In the genomic region with DNA sequence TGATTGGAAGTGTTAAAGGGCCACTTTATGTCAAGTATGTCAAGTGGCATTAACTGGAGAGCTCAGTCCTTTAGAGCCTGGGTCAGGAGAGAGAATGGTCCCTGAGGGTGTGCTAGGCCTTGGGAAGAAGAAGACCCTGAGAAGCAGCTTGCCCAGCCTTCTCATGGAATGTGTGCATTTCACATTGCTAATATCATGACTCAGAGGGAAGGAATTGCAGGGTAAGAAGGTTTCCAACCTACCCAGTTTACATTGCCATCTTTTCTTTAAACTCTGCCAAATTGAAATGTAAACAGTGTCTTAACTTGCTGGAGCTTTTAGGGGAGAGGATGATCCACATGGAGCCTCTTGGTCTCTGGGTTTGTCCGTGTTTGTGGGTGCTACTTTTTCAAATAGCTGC, we compare ENCODE assay signal across 30 mouse cellular contexts.
DNase-seq lines count a peak whose midpoint lies in the region; ATAC-seq and TF ChIP-seq lines count a peak whose summit lies in the region.
"Had no signal": no experiment of that assay in that cellular context is flagged by ENCODE, and none has a peak within 500 bp of the region (broad histone marks: within the 10 kb centered on the region; RNA-seq: fewer than 3 reads in every experiment).

No protein-coding gene starts in this region.

- H3K36me3 ChIP-seq in intestine, embryonic 14.5 days (ENCODE audit: control insufficient read depth, insufficient read depth, low read length), result no peaks in the 10 kb centered on the region
- no peaks in the 10 kb centered on the region for H3K36me3 ChIP-seq in intestine, postnatal 0 days (ENCODE audit: control insufficient read depth, insufficient read depth)
- no peaks in the 10 kb centered on the region for H3K36me3 ChIP-seq in lung, embryonic 16.5 days (ENCODE audit: control insufficient read depth, insufficient read depth, low read length)
- no peaks in the 10 kb centered on the region for H3K36me3 ChIP-seq in embryonic facial prominence, embryonic 14.5 days (ENCODE audit: control insufficient read depth, insufficient read depth, low read length)
- H3K36me3 ChIP-seq in stomach, postnatal 0 days (ENCODE audit: control insufficient read depth, insufficient read depth, low read length), result no peaks in the 10 kb centered on the region
- H3K36me3 ChIP-seq: heart, embryonic 10.5 days; heart, embryonic 15.5 days; hindbrain, embryonic 12.5 days; liver, embryonic 13.5 days; midbrain, embryonic 10.5 days had no signal

- no peak for TF ChIP-seq EP300 in stomach, postnatal 0 days (optimal IDR thresholded peaks at IDR 0.05)

- H3K27me3 ChIP-seq in intestine, embryonic 14.5 days (replicated peaks; ENCODE audit: control insufficient read depth, insufficient read depth, low read length), result no peaks in the 10 kb centered on the region
- no peaks in the 10 kb centered on the region for H3K27me3 ChIP-seq in intestine, postnatal 0 days (replicated peaks; ENCODE audit: control insufficient read depth, insufficient read depth, low read length)
- no peaks in the 10 kb centered on the region for H3K27me3 ChIP-seq in lung, embryonic 16.5 days (ENCODE audit: control insufficient read depth, insufficient read depth, low read depth, low read length)
- no peaks in the 10 kb centered on the region for H3K27me3 ChIP-seq in embryonic facial prominence, embryonic 14.5 days (replicated peaks; ENCODE audit: control insufficient read depth, insufficient read depth, low read length)
- no peaks in the 10 kb centered on the region for H3K27me3 ChIP-seq in stomach, postnatal 0 days (ENCODE audit: control insufficient read depth, insufficient read depth, low read length)
- H3K27me3 ChIP-seq: forebrain, embryonic 13.5 days; heart, embryonic 15.5 days; hindbrain, embryonic 12.5 days; liver, embryonic 13.5 days had no signal

- peaks cover 9% of the 10 kb centered on the region for H3K4me1 ChIP-seq in intestine, embryonic 14.5 days (replicated peaks; ENCODE audit: control insufficient read depth, insufficient read depth, low read length)
- H3K4me1 ChIP-seq in intestine, postnatal 0 days (replicated peaks; ENCODE audit: control insufficient read depth, insufficient read depth, low read length), result no peaks in the 10 kb centered on the region
- H3K4me1 ChIP-seq in lung, embryonic 16.5 days (replicated peaks; ENCODE audit: control insufficient read depth, insufficient read depth, low read length), result peaks cover 10% of the 10 kb centered on the region
- H3K4me1 ChIP-seq in embryonic facial prominence, embryonic 14.5 days (ENCODE audit: control insufficient read depth, insufficient read depth, low read length), result peaks cover 8% of the 10 kb centered on the region; the same call in 1 of the 2 replicates
- no peaks in the 10 kb centered on the region for H3K4me1 ChIP-seq in stomach, postnatal 0 days (replicated peaks; ENCODE audit: control insufficient read depth, insufficient read depth)
- H3K4me1 ChIP-seq: forebrain, embryonic 13.5 days; liver, embryonic 13.5 days had no signal

- no peak overlapping the region for H3K4me3 ChIP-seq in intestine, embryonic 14.5 days (ENCODE audit: low read depth, low read length)
- no peak overlapping the region for H3K4me3 ChIP-seq in intestine, postnatal 0 days (ENCODE audit: low read depth, low read length)
- H3K4me3 ChIP-seq in lung, embryonic 16.5 days (ENCODE audit: low read length), result no peak overlapping the region
- no peak overlapping the region for H3K4me3 ChIP-seq in embryonic facial prominence, embryonic 14.5 days (ENCODE audit: low read depth, low read length)
- H3K4me3 ChIP-seq in stomach, postnatal 0 days (ENCODE audit: low read depth, low read length), result no peak overlapping the region
- H3K4me3 ChIP-seq: forebrain, embryonic 13.5 days; heart, embryonic 10.5 days; heart, embryonic 15.5 days; hindbrain, embryonic 12.5 days; layer of hippocampus, adult 2 months; left cerebral cortex, adult 2 months; liver, embryonic 13.5 days; midbrain, embryonic 10.5 days had no signal

- 39% methylated on average over 1 of the region's 1 CpGs for WGBS in intestine, embryonic 14.5 days
- WGBS in intestine, postnatal 0 days, result 51% methylated on average over 1 of the region's 1 CpGs
- 15% methylated on average over 1 of the region's 1 CpGs for WGBS in lung, embryonic 16.5 days
- WGBS in embryonic facial prominence, embryonic 14.5 days, result 69% methylated on average over 1 of the region's 1 CpGs
- WGBS in stomach, postnatal 0 days, result 17% methylated on average over 1 of the region's 1 CpGs

- H3K27ac ChIP-seq in intestine, embryonic 14.5 days (ENCODE audit: low read depth), result peak overlapping the region; percentile 33
- H3K27ac ChIP-seq in intestine, postnatal 0 days (ENCODE audit: low read depth, low read length), result no peak overlapping the region
- 0 out of 2 replicates have a peak overlapping the region, but pooled peaks have one; percentile 21 for H3K27ac ChIP-seq in lung, embryonic 16.5 days (ENCODE audit: low read length)
- H3K27ac ChIP-seq in embryonic facial prominence, embryonic 14.5 days (replicated peaks; ENCODE audit: low read depth, low read length), result no peak overlapping the region
- H3K27ac ChIP-seq in stomach, postnatal 0 days (replicated peaks), result no peak overlapping the region
- H3K27ac ChIP-seq: forebrain, embryonic 13.5 days; heart, embryonic 10.5 days; heart, embryonic 15.5 days; hindbrain, embryonic 12.5 days; hindbrain, postnatal 0 days; layer of hippocampus, adult 2 months; left cerebral cortex, adult 2 months; liver, embryonic 13.5 days; midbrain, embryonic 10.5 days had no signal

- ATAC-seq in intestine, embryonic 14.5 days (replicated peaks; ENCODE audit: low FRiP score, low TSS enrichment, low read depth), result no peak
- ATAC-seq in intestine, postnatal 0 days, result no peak
- ATAC-seq in lung, embryonic 16.5 days (ENCODE audit: low read depth), result peak; percentile 71; the same call in 1 of the 2 replicates
- no peak for ATAC-seq in embryonic facial prominence, embryonic 14.5 days (ENCODE audit: low read depth)
- 0 out of 2 replicates have a peak, but pooled peaks have one; percentile 47 for ATAC-seq in stomach, postnatal 0 days (ENCODE audit: low FRiP score, low TSS enrichment)
- no peak for ATAC-seq in CD4-positive, CD25-positive, alpha-beta regulatory T cell, adult 4 months
- ATAC-seq: activated CD4-positive, CD25-positive, alpha-beta regulatory T cell, adult 4 months; forebrain, embryonic 13.5 days; hindbrain, postnatal 0 days; midbrain, embryonic 16.5 days had no signal

- no peak for TF ChIP-seq CTCF in intestine, postnatal 0 days (IDR thresholded peaks at IDR 0.05; ENCODE audit: low read depth)
- no peak for TF ChIP-seq CTCF in stomach, postnatal 0 days (IDR thresholded peaks at IDR 0.05; ENCODE audit: low read depth)

- H3K4me2 ChIP-seq in intestine, embryonic 14.5 days (ENCODE audit: low read length), result no peak overlapping the region
- H3K4me2 ChIP-seq in intestine, postnatal 0 days (replicated peaks; ENCODE audit: low read depth), result no peak overlapping the region
- H3K4me2 ChIP-seq in lung, embryonic 16.5 days (ENCODE audit: low read depth, low read length), result no peak overlapping the region
- H3K4me2 ChIP-seq in embryonic facial prominence, embryonic 14.5 days (ENCODE audit: low read depth, low read length), result no peak overlapping the region
- no peak overlapping the region for H3K4me2 ChIP-seq in stomach, postnatal 0 days (replicated peaks; ENCODE audit: low read depth)
- H3K4me2 ChIP-seq: forebrain, embryonic 13.5 days; heart, embryonic 15.5 days; hindbrain, embryonic 12.5 days; liver, embryonic 13.5 days had no signal

- no peak overlapping the region for H3K9ac ChIP-seq in intestine, embryonic 14.5 days (ENCODE audit: low read length)
- H3K9ac ChIP-seq in intestine, postnatal 0 days (ENCODE audit: low read depth, low read length), result no peak overlapping the region
- no peak overlapping the region for H3K9ac ChIP-seq in lung, embryonic 16.5 days (ENCODE audit: low read length)
- no peak overlapping the region for H3K9ac ChIP-seq in embryonic facial prominence, embryonic 14.5 days (ENCODE audit: low read depth, low read length)
- H3K9ac ChIP-seq in stomach, postnatal 0 days (ENCODE audit: low read length), result no peak overlapping the region
- H3K9ac ChIP-seq: forebrain, embryonic 13.5 days; heart, embryonic 15.5 days; hindbrain, embryonic 12.5 days; liver, embryonic 13.5 days had no signal

- no peaks in the 10 kb centered on the region for H3K9me3 ChIP-seq in intestine, embryonic 14.5 days (ENCODE audit: control insufficient read depth, low read length)
- H3K9me3 ChIP-seq in intestine, postnatal 0 days (ENCODE audit: control insufficient read depth), result no peaks in the 10 kb centered on the region
- no peaks in the 10 kb centered on the region for H3K9me3 ChIP-seq in lung, embryonic 16.5 days (ENCODE audit: control insufficient read depth, low read length)
- no peaks in the 10 kb centered on the region for H3K9me3 ChIP-seq in embryonic facial prominence, embryonic 14.5 days (ENCODE audit: control insufficient read depth, low read length)
- H3K9me3 ChIP-seq in stomach, postnatal 0 days (ENCODE audit: control insufficient read depth, low read length), result no peaks in the 10 kb centered on the region
- H3K9me3 ChIP-seq: forebrain, embryonic 13.5 days; heart, embryonic 10.5 days; heart, embryonic 15.5 days; hindbrain, embryonic 12.5 days; liver, embryonic 13.5 days; midbrain, embryonic 10.5 days had no signal

- DNase-seq in intestine, embryonic 14.5 days (ENCODE audit: low spot score), result no peak
- DNase-seq in lung, postnatal 10 days, result no peak
- DNase-seq in embryonic facial prominence, embryonic 14.5 days (ENCODE audit: low spot score), result peak; percentile 32
- no peak for DNase-seq in stomach, postnatal 0 days (ENCODE audit: low spot score)
- no peak for DNase-seq in cerebellum, postnatal 10 days
- DNase-seq: adrenal gland, adult 2 months; adrenal gland, postnatal 36 days; cerebellum, adult 18-20 months; cerebellum, postnatal 25 days; gastrocnemius, postnatal 14 days; heart, postnatal 36 days; kidney, adult 2 months; kidney, postnatal 36 days; liver, embryonic 13.5 days; lung, adult 18-20 months; right cerebral cortex, adult 18-20 months; spleen, adult 18-20 months had no signal

Comparison
In these comparisons a context has a peak if more than half of its experiments do, and no peak if none do; other contexts are left out.
1. H3K27ac ChIP-seq: peak in intestine, embryonic 14.5 days (single experiment) and lung, embryonic 16.5 days (single experiment); none in intestine, postnatal 0 days (single experiment), embryonic facial prominence, embryonic 14.5 days (single experiment) and stomach, postnatal 0 days (single experiment).
2. ATAC-seq: peak in lung, embryonic 16.5 days (single experiment) and stomach, postnatal 0 days (single experiment); none in intestine, embryonic 14.5 days (single experiment), intestine, postnatal 0 days (single experiment), embryonic facial prominence, embryonic 14.5 days (single experiment) and CD4-positive, CD25-positive, alpha-beta regulatory T cell, adult 4 months (single experiment).